Mouse (Mus musculus) myocyte (in vitro differentiated cells): ENCODE data around the gene Tfdp1. TPM values are rescaled to one million over a fixed set of nuclear protein-coding genes. Genes with fewer than 3 reads are reported as not detected.

ENCODE experiments used
- H3K27me3 ChIP-seq: one replicate; pipeline ENCODE4 v1.6.1; 2011; ENCODE audit not compliant: control insufficient read depth, insufficient read depth, insufficient read length
- H3K36me3 ChIP-seq: one replicate; pipeline ENCODE4 v1.6.1; 2011; ENCODE audit not compliant: control insufficient read depth, insufficient read depth
- H3K4me2 ChIP-seq: one replicate; pipeline ENCODE4 v1.6.1; 2011; ENCODE audit warnings: low read depth, control low read depth
- H3K4me3 ChIP-seq: one replicate; pipeline ENCODE4 v1.5.1; 2011; ENCODE audit warnings: mild to moderate bottlenecking, control low read depth, moderate library complexity
- H3K79me2 ChIP-seq: one replicate; pipeline ENCODE4 v1.6.1; 2011; ENCODE audit not compliant: control insufficient read depth, insufficient read depth
- H3ac ChIP-seq: one replicate; pipeline ENCODE4 v1.6.1; 2011; ENCODE audit not compliant: control insufficient read depth, insufficient read length
- CEBPB ChIP-seq: IDR thresholded peaks from 2 replicates; pipeline ENCODE4 v1.6.1; 2011; ENCODE audit warnings: mild to moderate bottlenecking, moderate library complexity; ENCODE audit not compliant: poor library complexity, insufficient read depth, severe bottlenecking
- E2F4 ChIP-seq: IDR thresholded peaks from one replicate; pipeline ENCODE4 v1.6.1; 2011; ENCODE audit warnings: mild to moderate bottlenecking, control low read depth, moderate library complexity; ENCODE audit not compliant: insufficient read depth
- MAX ChIP-seq: IDR thresholded peaks from one replicate; pipeline ENCODE4 v1.6.1; 2011; ENCODE audit warnings: low read depth, mild to moderate bottlenecking, control low read depth
- MYOD1 ChIP-seq, 3 experiments: IDR thresholded peaks; one replicate each; pipeline ENCODE4 v1.6.1; 2011; ENCODE audit warnings: control low read depth in 2 of 3, low read depth in 2 of 3, mild to moderate bottlenecking in 2 of 3, moderate library complexity in 1 of 3; ENCODE audit not compliant: insufficient read length in 2 of 3, control insufficient read depth in 1 of 3
- MYOG ChIP-seq, 3 experiments: IDR thresholded peaks; one replicate each; pipeline ENCODE4 v1.6.1; 2011; ENCODE audit warnings: control low read depth in 2 of 3, low read depth in 2 of 3, mild to moderate bottlenecking in 2 of 3; ENCODE audit not compliant: insufficient read length in 2 of 3, control insufficient read depth in 1 of 3, insufficient read depth in 1 of 3
- POLR2A ChIP-seq: IDR thresholded peaks from one replicate; pipeline ENCODE4 v1.6.1; 2011; ENCODE audit warnings: low read depth, mild to moderate bottlenecking, control low read depth, moderate library complexity; ENCODE audit not compliant: insufficient read length
- POLR2AphosphoS2 ChIP-seq: IDR thresholded peaks from one replicate; pipeline ENCODE4 v1.6.1; 2011; ENCODE audit warnings: low read depth, control low read depth; ENCODE audit not compliant: insufficient read length
- REST ChIP-seq: IDR thresholded peaks from one replicate; pipeline ENCODE4 v1.6.1; 2011; ENCODE audit warnings: mild to moderate bottlenecking, control low read depth, moderate library complexity; ENCODE audit not compliant: insufficient read depth, insufficient read length
- SRF ChIP-seq: IDR thresholded peaks from one replicate; pipeline ENCODE4 v1.6.1; 2011; ENCODE audit warnings: low read depth; ENCODE audit not compliant: control insufficient read depth, insufficient read length
- TCF12 ChIP-seq: IDR thresholded peaks from one replicate; pipeline ENCODE4 v1.6.1; 2011; ENCODE audit warnings: mild to moderate bottlenecking, control low read depth; ENCODE audit not compliant: poor library complexity, insufficient read depth, severe bottlenecking
- TCF3 ChIP-seq: IDR thresholded peaks from one replicate; pipeline ENCODE4 v1.6.1; 2011; ENCODE audit warnings: low read depth, control low read depth; ENCODE audit not compliant: insufficient read length
- USF1 ChIP-seq: IDR thresholded peaks from one replicate; pipeline ENCODE4 v1.6.1; 2011; ENCODE audit warnings: low read depth, mild to moderate bottlenecking, control low read depth, moderate library complexity
- polyA plus RNA-seq: library from polyadenylated mRNA; unstranded; fragments of >200 nt; fragmentation: generic; extraction: Trizol; gene quantifications from one replicate; pipeline ENCODE4 v1.2.1, GENCODE M21; 2012; ENCODE audit warnings: missing spikeins

The Tfdp1 gene
- polyA plus RNA-seq, 1 experiment, result 40.8 TPM

DNA sequence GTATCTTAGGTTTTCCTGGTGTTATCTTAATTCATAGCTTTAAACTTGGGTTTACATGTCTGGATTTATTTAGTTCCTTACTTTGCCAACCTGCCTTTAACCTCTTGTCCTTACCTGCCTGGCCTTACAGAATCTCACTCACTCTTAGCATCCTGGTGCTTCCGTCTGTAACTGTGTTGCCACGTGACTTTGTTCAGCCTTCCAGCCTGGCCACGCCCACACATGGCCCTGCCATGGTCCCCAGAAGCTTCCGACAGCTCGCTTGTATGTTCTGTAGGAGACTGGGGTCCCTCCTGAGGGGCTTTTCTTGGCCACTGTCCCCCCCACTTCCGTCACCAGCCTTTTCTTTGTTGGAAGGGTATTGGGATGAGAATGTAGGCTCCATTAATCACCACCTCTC is 17.7 kb downstream of the Tfdp1 start:
- TF ChIP-seq TCF12 (no peak), POLR2AphosphoS2 (no peak), CEBPB (no peak), REST (no peak), SRF (no peak), MYOG (IDR thresholded peaks at IDR 0.05; ENCODE audit: control insufficient read depth in 1 of 3, insufficient read depth in 1 of 3, insufficient read length in 2 of 3, low read depth in 2 of 3) (no peak), POLR2A (no peak), MYOD1 (IDR thresholded peaks at IDR 0.05; ENCODE audit: control insufficient read depth in 1 of 3, insufficient read length in 2 of 3, low read depth in 2 of 3) (no peak), USF1 (no peak), TCF3 (no peak), MAX (no peak), E2F4 (no peak)
- Histone ChIP-seq H3K36me3 (peaks cover 29% of the 10 kb centered on the region), H3ac (no peak overlapping the region), H3K27me3 (no peaks in the 10 kb centered on the region), H3K4me3 (no peak overlapping the region), H3K79me2 (peaks cover 69% of the 10 kb centered on the region), H3K4me2 (no peak overlapping the region)

- Histone ChIP-seq H3ac (no peak overlapping the region), H3K4me3 (no peak overlapping the region), H3K79me2 (peaks cover 71% of the 10 kb centered on the region), H3K27me3 (no peaks in the 10 kb centered on the region), H3K4me2 (no peak overlapping the region), H3K36me3 (peaks cover 30% of the 10 kb centered on the region)
- TF ChIP-seq POLR2AphosphoS2 (no peak), CEBPB (no peak), MYOD1 (IDR thresholded peaks at IDR 0.05; ENCODE audit: control insufficient read depth in 1 of 3, insufficient read length in 2 of 3, low read depth in 2 of 3) (no peak), TCF3 (no peak), USF1 (no peak), REST (no peak)
Measured at GRCm38 (mm10) chr8:13356681-13357080, 18.1 kb downstream of the Tfdp1 start.

DNA sequence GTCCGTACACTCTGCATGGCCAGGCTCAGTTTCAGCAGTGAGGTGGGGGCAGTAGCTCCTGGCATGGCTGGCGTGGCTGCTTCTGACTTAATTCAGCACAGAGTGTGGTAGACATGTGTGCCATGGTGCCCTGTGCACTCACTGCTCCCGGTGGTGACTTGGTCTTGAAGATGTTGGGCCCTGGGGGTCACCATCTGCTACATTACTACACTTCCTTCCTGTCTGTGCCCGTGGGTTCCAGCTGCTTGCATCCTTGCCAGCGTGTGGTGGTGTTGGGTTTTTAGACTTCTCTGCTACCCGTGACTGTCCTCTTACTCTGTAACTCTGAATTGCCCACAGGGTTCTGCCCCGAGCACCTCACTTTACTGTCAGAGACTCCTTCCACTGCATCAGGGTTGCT is 21.7 kb downstream of the Tfdp1 start:
- TF ChIP-seq E2F4 (no peak), TCF12 (no peak), USF1 (no peak), POLR2A (no peak), MYOD1 (IDR thresholded peaks at IDR 0.05; ENCODE audit: control insufficient read depth in 1 of 3, insufficient read length in 2 of 3, low read depth in 2 of 3) (no peak), TCF3 (no peak), MAX (no peak), REST (no peak), SRF (no peak), MYOG (IDR thresholded peaks at IDR 0.05; ENCODE audit: control insufficient read depth in 1 of 3, insufficient read depth in 1 of 3, insufficient read length in 2 of 3, low read depth in 2 of 3) (no peak), POLR2AphosphoS2 (no peak), CEBPB (no peak)
- H3K27me3 ChIP-seq, result no peaks in the 10 kb centered on the region
- H3K4me3 ChIP-seq, result no peak overlapping the region
- peaks cover 46% of the 10 kb centered on the region for H3K36me3 ChIP-seq
- peaks cover 65% of the 10 kb centered on the region for H3K79me2 ChIP-seq
- no peak overlapping the region for H3K4me2 ChIP-seq
- no peak overlapping the region for H3ac ChIP-seq

GRCm38 (mm10) chr8:13361865-13362264 is 23.3 kb downstream of the Tfdp1 start:
- no peak overlapping the region for H3K4me2 ChIP-seq
- no peak overlapping the region for H3ac ChIP-seq
- peaks cover 60% of the 10 kb centered on the region for H3K79me2 ChIP-seq
- no peak for TF ChIP-seq SRF
- no peak for TF ChIP-seq E2F4
- TF ChIP-seq MYOD1 (IDR thresholded peaks at IDR 0.05; ENCODE audit: control insufficient read depth in 1 of 3, insufficient read length in 2 of 3, low read depth in 2 of 3), result no peak
- no peak for TF ChIP-seq CEBPB
- TF ChIP-seq POLR2A, result no peak
- no peak for TF ChIP-seq TCF12
- no peak for TF ChIP-seq POLR2AphosphoS2
- no peak for TF ChIP-seq MAX
- TF ChIP-seq USF1, result no peak
- no peak for TF ChIP-seq TCF3
- TF ChIP-seq MYOG (IDR thresholded peaks at IDR 0.05; ENCODE audit: control insufficient read depth in 1 of 3, insufficient read depth in 1 of 3, insufficient read length in 2 of 3, low read depth in 2 of 3), result no peak
- TF ChIP-seq REST, result no peak
- H3K36me3 ChIP-seq, result peaks cover 52% of the 10 kb centered on the region
- H3K4me3 ChIP-seq, result no peak overlapping the region
- H3K27me3 ChIP-seq, result no peaks in the 10 kb centered on the region
